Mouse (Mus musculus) megakaryocyte, embryonic 14.5 days (primary cell): ENCODE data around the gene Ccdc102a.

Source experiments
- FLI1 ChIP-seq: IDR thresholded peaks from 2 replicates; pipeline ENCODE4 v1.6.1; 2012; ENCODE audit warnings: low read length, inconsistent platforms, mixed read lengths
- GATA1 ChIP-seq: IDR thresholded peaks from 3 replicates; pipeline ENCODE4 v1.6.1; 2012; ENCODE audit warnings: mixed read lengths, low read length, inconsistent platforms, borderline replicate concordance

GRCm38 (mm10) chr8:94942566-94942965 is 24.7 kb upstream of the Ccdc102a start:
- TF ChIP-seq GATA1 (no peak), FLI1 (no peak)
